Mouse (Mus musculus): ENCODE measurements at regions not wholly inside any gene's neighbourhood (a gene's known extent, or its start where the extent isn't known, plus 50 kb on each side); places are given as distances from the start of the nearest gene placed in this dataset.

DNA sequence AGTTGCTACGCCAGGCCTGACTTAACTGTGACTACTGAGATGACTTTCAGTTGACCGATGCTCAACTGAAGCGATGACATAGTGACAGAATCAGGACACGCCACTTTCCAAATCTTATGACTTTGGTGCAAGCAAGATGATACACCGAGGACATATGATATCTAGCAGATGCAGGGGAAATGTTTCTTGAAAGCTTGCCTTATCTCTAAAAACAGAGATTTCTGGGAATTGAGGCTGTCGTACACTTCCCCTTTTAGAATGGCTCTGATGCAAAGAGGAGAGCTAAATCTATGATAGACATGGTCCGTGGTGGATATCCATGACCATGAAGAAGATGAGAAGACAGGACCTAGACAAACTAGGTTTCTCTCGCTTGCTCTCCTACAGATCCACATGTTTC lies 167.8 kb upstream of the Dyrk2 start:
- TF ChIP-seq POLR2A (IDR thresholded peaks at IDR 0.05; ENCODE audit: low read depth, low read length) (no peak), CTCF (IDR thresholded peaks at IDR 0.05; ENCODE audit: extremely low read depth, insufficient read depth, insufficient read length, insufficient replicate concordance) (no peak)
- Histone ChIP-seq H3K36me3 (ENCODE audit: control insufficient read depth, insufficient read depth, low read length) (no peaks in the 10 kb centered on the region), H3K4me3 (ENCODE audit: extremely low read depth, insufficient read depth, insufficient read length) (no peak overlapping the region), H3K27ac (ENCODE audit: insufficient read depth, low read length) (no peak overlapping the region), H3K27me3 (ENCODE audit: control insufficient read depth, insufficient read depth, low read length) (no peaks in the 10 kb centered on the region), H3K4me1 (ENCODE audit: control insufficient read depth, insufficient read depth, insufficient read length) (peaks cover 3% of the 10 kb centered on the region; the same call in 1 of the 2 replicates)
- 66% methylated on average over 8 of the region's 8 CpGs for WGBS
- no peak for DNase-seq (ENCODE audit: low read depth in 1 of 2, low spot score in 2 of 2)

DNA sequence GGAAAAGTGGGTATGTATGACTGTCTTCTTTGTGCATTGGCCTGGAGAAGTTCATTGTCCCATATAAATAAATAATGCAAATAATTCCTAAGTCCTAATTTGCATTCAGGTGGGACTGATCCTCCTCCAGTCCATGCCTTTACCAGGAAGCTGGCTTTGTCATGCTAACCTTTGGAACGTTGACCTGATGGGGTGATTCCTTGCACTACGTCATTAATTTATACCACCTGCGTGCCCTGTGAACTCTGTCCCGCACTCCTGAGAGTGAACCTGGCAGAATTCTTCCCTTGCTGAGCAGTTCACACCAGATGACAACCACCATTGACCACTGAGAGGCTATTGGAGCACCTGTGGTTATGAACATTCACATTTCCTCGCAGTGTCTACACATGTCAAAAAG lies 165.9 kb upstream of the Dyrk2 start:
- Histone ChIP-seq H3K27ac (ENCODE audit: insufficient read depth, low read length) (no peak overlapping the region), H3K27me3 (ENCODE audit: control insufficient read depth, insufficient read depth, low read length) (no peaks in the 10 kb centered on the region), H3K4me1 (ENCODE audit: control insufficient read depth, insufficient read depth, insufficient read length) (peaks cover 3% of the 10 kb centered on the region; the same call in 1 of the 2 replicates), H3K36me3 (ENCODE audit: control insufficient read depth, insufficient read depth, low read length) (no peaks in the 10 kb centered on the region), H3K4me3 (ENCODE audit: extremely low read depth, insufficient read depth, insufficient read length) (no peak overlapping the region)
- DNase-seq (ENCODE audit: low read depth in 1 of 2, low spot score in 2 of 2), result no peak
- TF ChIP-seq POLR2A (IDR thresholded peaks at IDR 0.05; ENCODE audit: low read depth, low read length) (no peak), CTCF (IDR thresholded peaks at IDR 0.05; ENCODE audit: extremely low read depth, insufficient read depth, insufficient read length, insufficient replicate concordance) (no peak)
- 90% methylated on average over 5 of the region's 5 CpGs for WGBS

GRCm38 (mm10) chr10:119034396-119034795 lies 164.4 kb upstream of the Dyrk2 start:
- no peak overlapping the region for H3K27ac ChIP-seq (ENCODE audit: insufficient read depth, low read length)
- DNase-seq (ENCODE audit: low read depth in 1 of 2, low spot score in 2 of 2), result no peak
- WGBS, result 35% methylated on average over 4 of the region's 4 CpGs
- H3K4me3 ChIP-seq (ENCODE audit: extremely low read depth, insufficient read depth, insufficient read length), result no peak overlapping the region
- H3K27me3 ChIP-seq (ENCODE audit: control insufficient read depth, insufficient read depth, low read length), result no peaks in the 10 kb centered on the region
- no peaks in the 10 kb centered on the region; the same call in 1 of the 2 replicates for H3K4me1 ChIP-seq (ENCODE audit: control insufficient read depth, insufficient read depth, insufficient read length)
- H3K36me3 ChIP-seq (ENCODE audit: control insufficient read depth, insufficient read depth, low read length), result no peaks in the 10 kb centered on the region
- no peak for TF ChIP-seq CTCF (IDR thresholded peaks at IDR 0.05; ENCODE audit: extremely low read depth, insufficient read depth, insufficient read length, insufficient replicate concordance)
- no peak for TF ChIP-seq POLR2A (IDR thresholded peaks at IDR 0.05; ENCODE audit: low read depth, low read length)

- 58% methylated on average over 16 of the region's 16 CpGs for WGBS
- Histone ChIP-seq H3K27me3 (ENCODE audit: control insufficient read depth, insufficient read depth, low read length) (no peaks in the 10 kb centered on the region), H3K4me3 (ENCODE audit: extremely low read depth, insufficient read depth, insufficient read length) (no peak overlapping the region), H3K27ac (ENCODE audit: insufficient read depth, low read length) (no peak overlapping the region), H3K4me1 (ENCODE audit: control insufficient read depth, insufficient read depth, insufficient read length) (peaks cover 11% of the 10 kb centered on the region; the same call in 1 of the 2 replicates), H3K36me3 (ENCODE audit: control insufficient read depth, insufficient read depth, low read length) (no peaks in the 10 kb centered on the region)
- peak in 1 of 2 experiments; percentile 17 for DNase-seq (ENCODE audit: low read depth in 1 of 2, low spot score in 2 of 2)
- no peak for TF ChIP-seq POLR2A (IDR thresholded peaks at IDR 0.05; ENCODE audit: low read depth, low read length)
- no peak for TF ChIP-seq CTCF (IDR thresholded peaks at IDR 0.05; ENCODE audit: extremely low read depth, insufficient read depth, insufficient read length, insufficient replicate concordance)
Observed at GRCm38 (mm10) chr10:119031282-119032275, 161.6 kb upstream of the Dyrk2 start.

DNA sequence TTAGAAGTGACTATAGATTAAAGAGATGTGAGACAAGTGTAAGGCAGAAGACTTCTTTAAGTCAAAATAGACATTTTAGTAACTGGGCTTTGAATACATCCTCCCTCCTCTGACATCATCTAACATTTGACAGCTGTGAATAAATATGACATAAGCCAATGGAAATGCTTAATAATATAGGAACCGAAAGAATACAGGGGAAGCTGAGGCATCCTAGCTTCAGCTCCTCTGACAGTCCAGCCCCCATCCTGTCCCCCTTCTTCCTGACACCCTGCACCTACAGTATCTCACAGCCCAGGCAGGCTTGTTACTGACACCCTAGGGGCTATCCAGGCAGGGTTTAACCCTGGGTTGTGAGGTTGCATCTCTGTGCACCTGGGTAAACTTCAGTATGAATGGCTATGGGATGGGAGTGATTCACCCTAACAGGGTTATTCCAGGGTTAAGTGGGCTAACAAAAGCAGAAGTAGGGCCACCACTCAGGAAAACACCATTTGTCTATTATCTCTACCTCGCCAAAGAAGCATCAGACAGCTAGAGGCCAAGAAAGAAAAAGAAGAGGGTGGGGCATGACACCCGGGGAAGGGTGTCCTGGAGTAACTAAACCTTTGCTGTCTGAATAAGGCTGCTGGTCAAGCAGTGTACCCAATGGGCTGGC lies 158.6 kb upstream of the Dyrk2 start:
- Histone ChIP-seq H3K27ac (ENCODE audit: insufficient read depth, low read length) (no peak overlapping the region), H3K27me3 (ENCODE audit: control insufficient read depth, insufficient read depth, low read length) (no peaks in the 10 kb centered on the region), H3K4me1 (ENCODE audit: control insufficient read depth, insufficient read depth, insufficient read length) (peaks cover 11% of the 10 kb centered on the region; the same call in 1 of the 2 replicates), H3K4me3 (ENCODE audit: extremely low read depth, insufficient read depth, insufficient read length) (no peak overlapping the region), H3K36me3 (ENCODE audit: control insufficient read depth, insufficient read depth, low read length) (no peaks in the 10 kb centered on the region)
- no peak for DNase-seq (ENCODE audit: low read depth in 1 of 2, low spot score in 2 of 2)
- TF ChIP-seq CTCF (IDR thresholded peaks at IDR 0.05; ENCODE audit: extremely low read depth, insufficient read depth, insufficient read length, insufficient replicate concordance) (no peak), POLR2A (IDR thresholded peaks at IDR 0.05; ENCODE audit: low read depth, low read length) (no peak)
- 38% methylated on average over 3 of the region's 3 CpGs for WGBS

DNA sequence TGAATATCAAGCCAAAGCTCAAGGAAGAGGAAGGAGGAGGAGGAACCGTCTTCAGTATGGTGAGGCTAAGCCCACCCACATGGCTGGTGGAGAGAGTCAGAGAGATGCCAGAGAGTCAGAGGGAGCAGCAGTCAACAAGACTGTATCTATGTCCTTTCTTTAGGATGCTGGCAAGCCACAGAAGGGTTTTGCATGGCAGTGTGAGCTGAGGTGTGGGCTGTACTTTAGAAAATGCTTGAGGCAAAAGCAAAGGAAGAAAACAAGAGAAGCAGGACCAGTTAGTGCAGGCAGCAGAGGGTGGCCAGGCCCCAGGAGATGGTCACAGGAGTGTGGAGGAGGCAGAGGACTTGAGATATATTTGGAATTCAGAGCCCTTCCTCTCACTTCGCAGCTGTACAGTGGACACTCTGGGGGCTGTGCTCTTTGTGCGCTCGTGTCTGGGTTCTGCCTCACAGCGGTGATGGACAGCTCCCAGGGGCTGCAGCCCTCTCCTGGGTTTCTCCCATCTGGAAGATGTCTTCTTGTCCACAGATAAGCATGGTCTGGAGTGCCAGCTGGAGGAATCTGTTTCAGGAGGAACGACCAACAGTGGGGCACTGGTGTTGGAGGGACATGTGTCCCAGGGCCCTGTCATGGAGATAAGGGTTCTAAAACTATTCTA lies 157.4 kb upstream of the Dyrk2 start:
- TF ChIP-seq CTCF (IDR thresholded peaks at IDR 0.05; ENCODE audit: extremely low read depth, insufficient read depth, insufficient read length, insufficient replicate concordance) (no peak), POLR2A (IDR thresholded peaks at IDR 0.05; ENCODE audit: low read depth, low read length) (no peak)
- Histone ChIP-seq H3K27ac (ENCODE audit: insufficient read depth, low read length) (no peak overlapping the region), H3K4me3 (ENCODE audit: extremely low read depth, insufficient read depth, insufficient read length) (no peak overlapping the region), H3K4me1 (ENCODE audit: control insufficient read depth, insufficient read depth, insufficient read length) (peaks cover 11% of the 10 kb centered on the region; the same call in 1 of the 2 replicates), H3K27me3 (ENCODE audit: control insufficient read depth, insufficient read depth, low read length) (no peaks in the 10 kb centered on the region), H3K36me3 (ENCODE audit: control insufficient read depth, insufficient read depth, low read length) (no peaks in the 10 kb centered on the region)
- WGBS, result 62% methylated on average over 6 of the region's 6 CpGs
- DNase-seq (ENCODE audit: low read depth in 1 of 2, low spot score in 2 of 2), result no peak
